Mouse (Mus musculus) E14TG2a.4 (cell line): ENCODE measurements at regions not wholly inside any gene's neighbourhood (a gene's known extent, or its start where the extent isn't known, plus 50 kb on each side); places are given as distances from the start of the nearest gene placed in this dataset.

Source experiments
- CTCF ChIP-seq: conservative IDR thresholded peaks from 2 replicates; pipeline ENCODE4 v1.5.1; 2014; ENCODE audit warnings: low read length
- NANOG ChIP-seq: IDR thresholded peaks from 2 replicates; pipeline ENCODE4 v1.6.1; 2014; ENCODE audit warnings: borderline replicate concordance, low read length, mixed read lengths
- POU5F1 ChIP-seq: IDR thresholded peaks from 2 replicates; pipeline ENCODE4 v1.6.1; 2014; ENCODE audit warnings: low read length, borderline replicate concordance

DNA sequence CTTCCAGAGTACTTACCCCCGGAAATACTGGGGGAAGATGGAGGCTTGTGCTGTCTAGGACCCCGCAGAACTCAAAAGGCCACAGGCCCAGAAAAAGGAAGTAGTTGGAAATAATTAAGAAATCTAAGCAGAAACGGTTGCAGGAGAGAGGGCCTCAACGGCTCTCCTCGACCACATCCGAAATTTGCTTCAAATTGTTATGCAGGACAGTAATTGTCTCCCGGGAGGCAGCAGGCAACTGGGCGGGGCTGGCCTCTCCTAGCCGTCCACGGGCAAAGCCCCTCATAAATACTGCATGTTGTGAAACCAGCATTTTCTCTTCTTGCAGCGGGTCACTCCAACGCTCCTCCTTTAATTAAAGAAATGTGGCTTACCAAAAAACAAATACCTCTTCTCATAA, 107.8 kb downstream of the Zfp365 start:
- TF ChIP-seq CTCF (no peak), NANOG (no peak), POU5F1 (no peak)
